Mouse (Mus musculus): ENCODE measurements around the gene Fbxo41.

The Fbxo41 gene

GRCm38 (mm10) chr6:85447351-85447750 lies 55.4 kb downstream of the Fbxo41 start:
- no peak for DNase-seq (ENCODE audit: low read depth, low spot score)

GRCm38 (mm10) chr6:85445286-85445685 lies 57.5 kb downstream of the Fbxo41 start:
- no peak for DNase-seq (ENCODE audit: low read depth, low spot score)

GRCm38 (mm10) chr6:85444266-85444965 lies 58.4 kb downstream of the Fbxo41 start:
- no peak for DNase-seq (ENCODE audit: low read depth, low spot score)

GRCm38 (mm10) chr6:85443488-85444233 lies 59.1 kb downstream of the Fbxo41 start:
- DNase-seq (ENCODE audit: low read depth, low spot score) = no peak

GRCm38 (mm10) chr6:85441142-85441541 lies 61.7 kb downstream of the Fbxo41 start:
- DNase-seq (ENCODE audit: low read depth, low spot score) = no peak

GRCm38 (mm10) chr6:85436631-85437030 lies 66.2 kb downstream of the Fbxo41 start:
- DNase-seq (ENCODE audit: low read depth, low spot score) = no peak

- no peak for DNase-seq (ENCODE audit: low read depth, low spot score)
Measured at GRCm38 (mm10) chr6:85436204-85436603, 66.6 kb downstream of the Fbxo41 start.

GRCm38 (mm10) chr6:85433865-85434264 lies 68.9 kb downstream of the Fbxo41 start:
- DNase-seq (ENCODE audit: low read depth, low spot score) = no peak

GRCm38 (mm10) chr6:85431842-85432431 lies 70.9 kb downstream of the Fbxo41 start, which contains the start of gene Smyd5:
TSS of gene Smyd5 (plus strand) at chr6:85431989.
- DNase-seq (ENCODE audit: low read depth, low spot score) = no peak

GRCm38 (mm10) chr6:85431274-85431841 lies 71.4 kb downstream of the Fbxo41 start:
- DNase-seq (ENCODE audit: low read depth, low spot score) = no peak

- no peak for DNase-seq (ENCODE audit: low read depth, low spot score)
Measured at GRCm38 (mm10) chr6:85423836-85424379, 78.9 kb downstream of the Fbxo41 start, which contains the start of gene Noto. TSS of gene Noto (plus strand) at chr6:85423886.

Data from retina, postnatal 7 days (tissue).